Mouse (Mus musculus) MEL (cell line): ENCODE results near the gene Gm5244.

ENCODE experiments used
- BHLHE40 ChIP-seq: IDR thresholded peaks from 2 replicates; pipeline ENCODE4 v1.6.1; 2012; ENCODE audit warnings: low read depth, mild to moderate bottlenecking, inconsistent platforms, low read length, improper control_type of control experiment, borderline replicate concordance
- CHD1 ChIP-seq: IDR thresholded peaks from 2 replicates; pipeline ENCODE4 v1.6.1; 2012; ENCODE audit warnings: low read depth, mild to moderate bottlenecking, inconsistent platforms, low read length, improper control_type of control experiment
- CTCF ChIP-seq, 3 experiments: IDR thresholded peaks in 2 of 3; conservative IDR thresholded peaks in 1 of 3; 2 replicates each; pipeline ENCODE4 v1.5.1; 2011 to 2012; ENCODE audit warnings: low read length in 3 of 3, low read depth in 2 of 3, mild to moderate bottlenecking in 2 of 3, improper control_type of control experiment in 1 of 3, inconsistent platforms in 1 of 3, mixed read lengths in 1 of 3, moderate library complexity in 1 of 3; ENCODE audit not compliant: control insufficient read depth in 1 of 3, insufficient read depth in 1 of 3, poor library complexity in 1 of 3, severe bottlenecking in 1 of 3
- ETS1 ChIP-seq: IDR thresholded peaks from 2 replicates; pipeline ENCODE4 v1.6.1; 2012; ENCODE audit warnings: low read depth, mild to moderate bottlenecking, inconsistent platforms, low read length, improper control_type of control experiment, moderate library complexity
- GATA1 ChIP-seq: IDR thresholded peaks from 2 replicates; pipeline ENCODE4 v1.6.1; 2011; ENCODE audit warnings: low read depth, low read length, improper control_type of control experiment
- POLR2A ChIP-seq, 2 experiments: IDR thresholded peaks; 2 replicates each; pipeline ENCODE4 v1.6.1; 2011 to 2012; ENCODE audit warnings: low read length in 2 of 2, mild to moderate bottlenecking in 2 of 2, control low read depth in 1 of 2, improper control_type of control experiment in 1 of 2, low read depth in 1 of 2, moderate library complexity in 1 of 2; ENCODE audit not compliant: control insufficient read depth in 1 of 2, insufficient read depth in 1 of 2, poor library complexity in 1 of 2
- POLR2AphosphoS5 ChIP-seq: IDR thresholded peaks from 2 replicates; pipeline ENCODE4 v1.6.1; 2012; ENCODE audit warnings: low read depth, borderline replicate concordance, mild to moderate bottlenecking, inconsistent platforms, low read length, moderate library complexity, mixed read lengths
- TAL1 ChIP-seq: IDR thresholded peaks from 2 replicates; pipeline ENCODE4 v1.6.1; 2012; ENCODE audit warnings: mild to moderate bottlenecking, inconsistent platforms, low read length, moderate library complexity, mixed read lengths
- TCF12 ChIP-seq: IDR thresholded peaks from 2 replicates; pipeline ENCODE4 v1.6.1; 2014; ENCODE audit warnings: low read depth, mild to moderate bottlenecking, inconsistent platforms, low read length, improper control_type of control experiment, moderate library complexity
- ZC3H11A ChIP-seq: IDR thresholded peaks from 2 replicates; pipeline ENCODE4 v1.6.1; 2012; ENCODE audit warnings: low read depth, mild to moderate bottlenecking, inconsistent platforms, low read length, improper control_type of control experiment

DNA sequence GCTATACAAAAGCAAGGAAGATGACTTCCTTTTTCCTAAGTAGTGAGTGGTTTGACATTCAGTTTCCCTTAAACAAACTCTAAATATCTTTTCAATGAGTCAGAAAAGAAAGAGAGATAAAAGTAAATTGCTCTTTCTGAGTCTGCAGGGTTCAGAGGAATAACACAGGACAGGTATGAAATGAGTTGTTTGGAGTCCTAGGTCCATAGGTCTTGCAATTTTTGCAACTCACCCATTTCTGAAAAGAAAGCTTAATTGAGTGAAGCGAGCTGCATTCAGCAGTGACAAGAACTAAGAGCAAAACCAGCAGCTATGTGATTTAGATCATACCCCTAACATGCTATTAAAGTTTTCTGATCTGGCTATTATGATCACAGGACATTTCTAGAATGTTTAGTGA is 14.9 kb upstream of the Gm5244 start:
- TF ChIP-seq POLR2A (IDR thresholded peaks at IDR 0.05; ENCODE audit: control insufficient read depth in 1 of 2, insufficient read depth in 1 of 2, low read depth in 1 of 2, low read length in 2 of 2, poor library complexity in 1 of 2) (no peak), CTCF (IDR thresholded peaks at IDR 0.05 in 2 of 3, conservative IDR thresholded peaks at IDR 0.05 in 1 of 3; ENCODE audit: control insufficient read depth in 1 of 3, insufficient read depth in 1 of 3, low read depth in 2 of 3, low read length in 3 of 3, poor library complexity in 1 of 3, severe bottlenecking in 1 of 3) (no peak), ZC3H11A (no peak), CHD1 (no peak), ETS1 (no peak), TCF12 (no peak), POLR2AphosphoS5 (no peak), TAL1 (no peak), BHLHE40 (no peak), GATA1 (no peak)
